Mouse (Mus musculus) liver, embryonic 14.5 days (tissue): ENCODE results near the gene Gnb2. TPM values are rescaled to one million over a fixed set of nuclear protein-coding genes. Genes with fewer than 3 reads are reported as not detected.

Source experiments
- ATAC-seq: fragments of 200-750 bp; cut with Nextera tagmentation; 2 replicates; pipeline ENCODE4 v1.8.0; 2017; ENCODE audit warnings: moderate number of reproducible peaks, mild to moderate bottlenecking, moderate library complexity; ENCODE audit not compliant: insufficient read depth
- DNase-seq, 3 experiments: peaks; one replicate each; pipeline ENCODE4 v3.0.0-alpha.2; 2012 to 2013; ENCODE audit warnings: low read depth in 3 of 3, low spot score in 3 of 3
- H3K27ac ChIP-seq: fragments of 300-500 bp; sonication (generic); 2 replicates; pipeline ENCODE4 v1.5.1; 2014; ENCODE audit warnings: moderate library complexity, mild to moderate bottlenecking, control low read depth, inconsistent platforms
- H3K27me3 ChIP-seq: fragments of 300-500 bp; sonication (generic); 2 replicates; pipeline ENCODE4 v1.6.1; 2014; ENCODE audit warnings: mild to moderate bottlenecking, low read length, moderate library complexity; ENCODE audit not compliant: control insufficient read depth, insufficient read depth
- H3K36me3 ChIP-seq: fragments of 300-500 bp; sonication (generic); replicated peaks from 2 replicates; pipeline ENCODE4 v1.6.1; 2014; ENCODE audit warnings: low read depth; ENCODE audit not compliant: control insufficient read depth, insufficient read depth
- H3K4me1 ChIP-seq, 2 experiments: fragments of 200-500 bp in 1 of 2; fragments of 300-500 bp in 1 of 2; sonication (generic) in 1 of 2; replicated peaks; 2 replicates each; pipeline ENCODE4 v1.6.1; 2012 to 2014; ENCODE audit warnings: antibody characterized with exemption in 1 of 2, inconsistent platforms in 1 of 2, low read length in 1 of 2; ENCODE audit not compliant: control insufficient read depth in 2 of 2, insufficient read depth in 2 of 2
- H3K4me2 ChIP-seq: fragments of 300-500 bp; sonication (generic); 2 replicates; pipeline ENCODE4 v1.6.1; 2014; ENCODE audit warnings: low read depth, mild to moderate bottlenecking, control low read depth, moderate library complexity
- H3K4me3 ChIP-seq, 2 experiments: fragments of 200-500 bp in 1 of 2; fragments of 300-500 bp in 1 of 2; sonication (generic) in 1 of 2; 2 replicates each; pipeline ENCODE4 v1.5.1; 2012 to 2014; ENCODE audit warnings: low read depth in 2 of 2, low read length in 2 of 2, mild to moderate bottlenecking in 2 of 2, control low read depth in 1 of 2, inconsistent platforms in 1 of 2, moderate library complexity in 1 of 2; ENCODE audit not compliant: insufficient read depth in 1 of 2
- H3K9ac ChIP-seq: fragments of 300-500 bp; sonication (generic); replicated peaks from 2 replicates; pipeline ENCODE4 v1.6.1; 2014; ENCODE audit warnings: mild to moderate bottlenecking, control low read depth, moderate library complexity
- H3K9me3 ChIP-seq: fragments of 300-500 bp; sonication (generic); 2 replicates; pipeline ENCODE4 v1.6.1; 2016; ENCODE audit warnings: low read length, mixed read lengths; ENCODE audit not compliant: control insufficient read depth
- CTCF ChIP-seq: IDR thresholded peaks from 2 replicates; pipeline ENCODE4 v1.5.1; 2016; ENCODE audit warnings: antibody characterized with exemption, low read depth, control low read depth
- EP300 ChIP-seq: IDR thresholded peaks from 2 replicates; pipeline ENCODE4 v1.6.1; 2016; ENCODE audit warnings: antibody characterized with exemption, low read depth
- WGBS: fragments of 180-500 bp; shearing (Covaris S2); extraction: QIAGEN DNeasy Blood & Tissue Kit; methylation state at CpG from one replicate; pipeline ENCODE4 v1.1.7; 2014; ENCODE audit not compliant: insufficient replicate concordance; 5-methylcytosine and 5-hydroxymethylcytosine counted together
- polyA plus RNA-seq, 2 experiments: library from polyadenylated mRNA; depleted of rRNA in 1 of 2; stranded (reverse) in 1 of 2; unstranded in 1 of 2; fragments of >200 nt; fragmentation: Nextera tagmentation in 1 of 2; extraction: Ambion mirVana in 1 of 2; gene quantifications; 2 replicates each; pipeline versions ENCODE4 v1.2.1 to v1.2.3; 2012 to 2014

Gene Gnb2
- polyA plus RNA-seq, 2 experiments: 151 to 211 TPM

DNA sequence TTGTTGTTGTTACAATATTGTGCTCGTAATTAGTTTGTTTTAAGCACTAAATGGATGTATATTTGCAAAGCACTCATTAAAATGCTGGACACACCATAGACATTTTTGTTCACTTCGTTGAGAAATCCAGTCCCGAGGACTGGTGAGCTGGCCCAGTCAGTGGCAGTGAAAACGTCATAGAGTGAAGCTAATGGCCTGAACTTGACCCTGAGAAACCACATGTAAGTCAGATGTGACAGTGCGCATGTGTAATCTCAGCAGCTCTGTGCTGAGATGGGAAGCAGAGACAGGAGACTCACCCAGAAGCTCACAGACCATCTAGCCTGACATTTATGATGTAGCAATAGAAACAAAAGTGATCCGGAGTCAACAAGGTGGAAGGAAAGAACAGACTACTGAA is 11.6 kb upstream of the Gnb2 start:
- DNase-seq: no peak
- Histone ChIP-seq H3K9me3 (no peaks in the 10 kb centered on the region), H3K27me3 (no peaks in the 10 kb centered on the region), H3K4me3 (no peak overlapping the region), H3K27ac (no peak overlapping the region), H3K4me2 (no peak overlapping the region), H3K9ac (no peak overlapping the region), H3K4me1 (no peaks in the 10 kb centered on the region), H3K36me3 (no peaks in the 10 kb centered on the region)
- WGBS: 51% methylated on average over 6 of the region's 6 CpGs
- no peak for ATAC-seq
- TF ChIP-seq EP300 (no peak), CTCF (no peak)

- H3K4me1 ChIP-seq: no peaks in the 10 kb centered on the region
- no peak overlapping the region for H3K4me2 ChIP-seq
- DNase-seq: no peak
- no peaks in the 10 kb centered on the region for H3K36me3 ChIP-seq
- H3K4me3 ChIP-seq: no peak overlapping the region
- no peak overlapping the region for H3K9ac ChIP-seq
- H3K9me3 ChIP-seq: no peaks in the 10 kb centered on the region
- WGBS: 65% methylated on average over 5 of the region's 5 CpGs
- no peaks in the 10 kb centered on the region for H3K27me3 ChIP-seq
- ATAC-seq: no peak
- H3K27ac ChIP-seq: no peak overlapping the region
- no peak for TF ChIP-seq CTCF
- no peak for TF ChIP-seq EP300
Observed at GRCm38 (mm10) chr5:137541768-137542540, 8.6 kb upstream of the Gnb2 start.

- ATAC-seq: no peak
- no peak overlapping the region for H3K4me2 ChIP-seq
- no peak overlapping the region for H3K9ac ChIP-seq
- no peak overlapping the region for H3K27ac ChIP-seq
- H3K9me3 ChIP-seq: no peaks in the 10 kb centered on the region
- no peaks in the 10 kb centered on the region for H3K36me3 ChIP-seq
- H3K27me3 ChIP-seq: no peaks in the 10 kb centered on the region
- TF ChIP-seq EP300 (no peak), CTCF (no peak)
- no peak overlapping the region for H3K4me3 ChIP-seq
- DNase-seq: no peak
- H3K4me1 ChIP-seq: no peaks in the 10 kb centered on the region
- 63% methylated on average over 6 of the region's 6 CpGs for WGBS
Observed at GRCm38 (mm10) chr5:137540991-137541390, 7.7 kb upstream of the Gnb2 start.

DNA sequence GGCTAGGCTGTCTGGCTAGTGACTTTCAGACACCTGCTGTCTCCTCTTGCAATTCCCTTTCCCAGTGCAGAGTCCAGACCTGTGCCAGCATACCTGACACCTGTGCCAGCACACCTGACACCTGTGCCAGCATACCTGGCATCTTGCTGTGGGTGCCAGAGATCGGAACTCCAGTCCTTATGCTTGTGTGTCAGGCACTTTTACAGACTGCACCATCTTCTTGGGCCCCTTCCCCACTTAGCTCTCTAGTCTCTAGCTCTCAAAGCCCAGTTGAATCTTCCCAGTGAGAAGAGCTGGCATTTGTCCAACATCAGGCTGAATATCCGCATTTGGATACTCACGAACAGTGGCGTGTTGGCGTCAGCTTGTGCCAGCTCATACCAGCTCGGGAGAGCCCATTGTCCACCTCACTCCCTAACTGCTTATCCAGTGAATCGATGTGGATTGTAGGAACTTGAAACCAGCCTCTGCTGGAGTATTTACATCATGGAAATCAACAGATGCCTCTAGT is 6.0 kb upstream of the Gnb2 start:
- TF ChIP-seq CTCF (no peak), EP300 (no peak)
- no peak for DNase-seq
- Histone ChIP-seq H3K4me3 (no peak overlapping the region), H3K27ac (no peak overlapping the region), H3K36me3 (no peaks in the 10 kb centered on the region), H3K9me3 (no peaks in the 10 kb centered on the region), H3K4me1 (no peaks in the 10 kb centered on the region), H3K4me2 (no peak overlapping the region), H3K27me3 (no peaks in the 10 kb centered on the region), H3K9ac (no peak overlapping the region)
- WGBS: 66% methylated on average over 7 of the region's 7 CpGs
- no peak for ATAC-seq

DNA sequence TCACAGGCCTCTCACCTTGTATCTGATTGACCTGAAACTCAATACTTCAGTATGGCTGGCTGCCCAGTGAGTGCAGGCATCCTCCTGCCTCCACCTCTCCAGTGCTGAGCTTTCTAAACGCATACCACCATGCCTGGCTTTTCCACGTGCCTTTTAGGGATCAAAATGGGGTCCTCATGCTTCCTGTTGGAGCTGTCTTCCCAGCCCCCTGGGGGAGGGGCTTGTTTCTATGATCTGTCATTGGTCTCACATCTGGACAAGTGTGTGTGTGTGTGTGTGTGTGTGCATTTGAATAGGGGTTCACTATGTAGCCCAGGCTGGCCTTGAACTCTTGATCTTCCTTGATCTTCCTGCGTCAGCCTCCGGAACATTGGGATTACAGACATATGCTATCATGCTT is 4.2 kb upstream of the Gnb2 start:
- Histone ChIP-seq H3K9ac (no peak overlapping the region), H3K27ac (no peak overlapping the region), H3K4me2 (no peak overlapping the region), H3K4me3 (no peak overlapping the region), H3K9me3 (no peaks in the 10 kb centered on the region), H3K4me1 (peaks cover 4% of the 10 kb centered on the region in 2 experiments; a peak in 3 of 4 replicates), H3K27me3 (no peaks in the 10 kb centered on the region), H3K36me3 (no peaks in the 10 kb centered on the region)
- WGBS: 53% methylated on average over 4 of the region's 4 CpGs
- TF ChIP-seq CTCF (no peak), EP300 (no peak)
- ATAC-seq: no peak
- DNase-seq: no peak
